Mouse (Mus musculus) limb, embryonic 14.5 days (tissue): ENCODE measurements around the gene Unc50. TPM values are rescaled to one million over a fixed set of nuclear protein-coding genes. Genes with fewer than 3 reads are reported as not detected.

Source experiments
- ATAC-seq: fragments of 200-750 bp; cut with Nextera tagmentation; 2 replicates; pipeline ENCODE4 v1.8.0; 2017; ENCODE audit warnings: low read depth, moderate number of reproducible peaks, moderate TSS enrichment; ENCODE audit not compliant: low FRiP score
- DNase-seq: peaks from one replicate; pipeline ENCODE4 v3.0.0-alpha.2; 2015; ENCODE audit warnings: low spot score
- H3K27ac ChIP-seq: fragments of 300-500 bp; sonication (generic); replicated peaks from 2 replicates; pipeline ENCODE4 v1.5.1; 2014; ENCODE audit warnings: low read depth, mild to moderate bottlenecking, low read length, moderate library complexity, mixed read lengths
- H3K27me3 ChIP-seq: fragments of 300-500 bp; sonication (generic); 2 replicates; pipeline ENCODE4 v1.6.1; 2014; ENCODE audit warnings: low read length, mixed read lengths; ENCODE audit not compliant: control insufficient read depth, insufficient read depth
- H3K36me3 ChIP-seq: fragments of 300-500 bp; sonication (generic); 2 replicates; pipeline ENCODE4 v1.6.1; 2014; ENCODE audit warnings: mild to moderate bottlenecking, low read length, moderate library complexity, mixed read lengths; ENCODE audit not compliant: control insufficient read depth, insufficient read depth
- H3K4me1 ChIP-seq: fragments of 300-500 bp; sonication (generic); 2 replicates; pipeline ENCODE4 v1.6.1; 2014; ENCODE audit warnings: antibody characterized with exemption, low read length, mixed read lengths; ENCODE audit not compliant: control insufficient read depth, insufficient read depth
- H3K4me2 ChIP-seq: fragments of 300-500 bp; sonication (generic); replicated peaks from 2 replicates; pipeline ENCODE4 v1.6.1; 2014; ENCODE audit warnings: low read depth, mild to moderate bottlenecking, low read length, moderate library complexity; ENCODE audit not compliant: severe bottlenecking
- H3K4me3 ChIP-seq: fragments of 300-500 bp; sonication (generic); replicated peaks from 2 replicates; pipeline ENCODE4 v1.5.1; 2014; ENCODE audit warnings: low read length
- H3K9ac ChIP-seq: fragments of 300-500 bp; sonication (generic); 2 replicates; pipeline ENCODE4 v1.6.1; 2014; ENCODE audit warnings: mild to moderate bottlenecking, low read depth, low read length, moderate library complexity; ENCODE audit not compliant: severe bottlenecking
- H3K9me3 ChIP-seq: fragments of 300-500 bp; sonication (generic); 2 replicates; pipeline ENCODE4 v1.6.1; 2016; ENCODE audit warnings: low read length; ENCODE audit not compliant: control insufficient read depth
- POLR2A ChIP-seq: fragments of 200-500 bp; IDR thresholded peaks from 2 replicates; pipeline ENCODE4 v1.8.0; 2012; ENCODE audit warnings: inconsistent platforms, mild to moderate bottlenecking, moderate library complexity, borderline replicate concordance; ENCODE audit not compliant: insufficient read depth, insufficient read length; ENCODE audit errors: extremely low read depth
- WGBS: fragments of 180-500 bp; shearing (Covaris S2); extraction: QIAGEN DNeasy Blood & Tissue Kit; methylation state at CpG from one replicate; pipeline ENCODE4 v1.1.7; 2014; 5-methylcytosine and 5-hydroxymethylcytosine counted together
- polyA plus RNA-seq, 2 experiments: library from polyadenylated mRNA; depleted of rRNA in 1 of 2; stranded (reverse) in 1 of 2; unstranded in 1 of 2; fragments of >200 nt; fragmentation: Nextera tagmentation in 1 of 2; extraction: Ambion mirVana in 1 of 2; gene quantifications; 2 replicates each; pipeline versions ENCODE4 v1.2.1 to v1.2.3; 2012 to 2014

The Unc50 gene
- polyA plus RNA-seq, 2 experiments: 117 to 145 TPM

DNA sequence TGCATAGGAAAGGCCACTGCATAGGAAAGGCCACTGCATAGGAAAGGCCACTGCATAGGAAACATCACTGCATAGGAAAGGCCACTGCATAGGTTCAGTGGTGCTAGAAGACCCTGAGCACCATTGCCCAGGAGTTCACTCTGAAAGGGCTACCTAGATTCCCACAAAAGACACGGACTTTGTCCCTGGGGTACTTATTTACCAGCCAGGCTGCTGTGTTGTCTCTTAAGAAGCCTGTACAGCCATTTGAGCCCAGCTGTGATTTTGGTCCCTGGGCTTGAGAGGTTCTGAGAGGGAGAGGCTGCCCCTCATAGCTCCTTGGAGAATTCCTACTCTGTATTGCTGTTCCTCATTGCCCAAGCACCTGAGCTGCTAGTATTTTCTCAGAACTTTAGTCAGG, 33.5 kb upstream of the Unc50 start:
- Histone ChIP-seq H3K27me3 (no peaks in the 10 kb centered on the region), H3K9me3 (no peaks in the 10 kb centered on the region), H3K4me2 (no peak overlapping the region), H3K4me1 (no peaks in the 10 kb centered on the region), H3K4me3 (no peak overlapping the region), H3K9ac (no peak overlapping the region), H3K27ac (no peak overlapping the region), H3K36me3 (peaks cover 33% of the 10 kb centered on the region)
- DNase-seq: no peak
- WGBS: 47% methylated on average over 1 of the region's 1 CpGs
- no peak for TF ChIP-seq POLR2A
- ATAC-seq: no peak

DNA sequence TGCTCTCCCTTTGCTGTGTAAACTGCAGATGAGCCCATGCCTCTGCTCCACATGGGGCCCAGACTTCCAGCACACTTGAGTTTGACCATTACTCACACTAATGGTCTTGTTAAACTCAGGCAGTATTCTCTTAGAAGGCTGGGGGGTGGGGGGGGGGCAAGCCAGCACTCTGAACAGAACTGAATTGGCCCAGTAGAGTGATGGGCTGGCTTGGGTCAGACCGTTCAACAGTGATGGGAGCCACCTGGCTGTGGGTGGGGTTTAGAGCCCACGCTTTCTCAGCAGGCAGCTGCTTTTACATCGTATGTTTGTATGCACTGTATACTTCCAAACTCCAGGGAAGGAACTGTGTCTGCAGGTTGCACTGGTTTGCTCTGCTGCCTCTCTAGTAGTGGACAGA, 31.0 kb upstream of the Unc50 start:
- no peak for ATAC-seq
- 27% methylated on average over 3 of the region's 3 CpGs for WGBS

DNA sequence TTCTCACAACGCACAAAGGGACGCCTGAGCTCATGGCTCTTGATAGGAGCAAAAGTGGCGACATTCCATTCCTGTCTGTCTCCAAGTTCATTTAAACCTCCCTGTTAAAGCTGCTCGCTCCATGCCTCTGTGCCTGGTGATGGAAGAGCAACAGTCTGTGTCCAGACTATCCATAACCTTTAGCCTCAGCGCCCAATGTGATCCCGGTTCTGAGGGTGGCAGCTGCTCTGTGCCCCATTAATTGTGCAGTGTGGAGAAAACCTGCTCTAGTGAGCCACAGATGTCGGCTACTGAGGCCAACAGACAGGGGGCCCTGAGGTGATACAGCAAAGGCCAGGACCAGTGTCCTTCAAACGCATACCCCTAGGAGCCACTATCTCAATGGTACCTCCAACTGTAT, 30.2 kb upstream of the Unc50 start:
- Histone ChIP-seq H3K36me3 (peaks cover 27% of the 10 kb centered on the region), H3K9me3 (no peaks in the 10 kb centered on the region), H3K27me3 (no peaks in the 10 kb centered on the region), H3K9ac (no peak overlapping the region), H3K4me3 (no peak overlapping the region), H3K4me1 (no peaks in the 10 kb centered on the region), H3K4me2 (no peak overlapping the region), H3K27ac (no peak overlapping the region)
- ATAC-seq (no peak), DNase-seq (no peak)
- WGBS: 68% methylated on average over 8 of the region's 8 CpGs
- TF ChIP-seq POLR2A: no peak

More for the DNA sequence above, 31.0 kb upstream of the Unc50 start:
- Histone ChIP-seq H3K27ac (no peak overlapping the region), H3K9me3 (no peaks in the 10 kb centered on the region), H3K27me3 (no peaks in the 10 kb centered on the region), H3K4me1 (no peaks in the 10 kb centered on the region), H3K4me3 (no peak overlapping the region), H3K4me2 (no peak overlapping the region), H3K36me3 (peaks cover 31% of the 10 kb centered on the region), H3K9ac (no peak overlapping the region)
- TF ChIP-seq POLR2A: no peak
- DNase-seq: no peak

DNA sequence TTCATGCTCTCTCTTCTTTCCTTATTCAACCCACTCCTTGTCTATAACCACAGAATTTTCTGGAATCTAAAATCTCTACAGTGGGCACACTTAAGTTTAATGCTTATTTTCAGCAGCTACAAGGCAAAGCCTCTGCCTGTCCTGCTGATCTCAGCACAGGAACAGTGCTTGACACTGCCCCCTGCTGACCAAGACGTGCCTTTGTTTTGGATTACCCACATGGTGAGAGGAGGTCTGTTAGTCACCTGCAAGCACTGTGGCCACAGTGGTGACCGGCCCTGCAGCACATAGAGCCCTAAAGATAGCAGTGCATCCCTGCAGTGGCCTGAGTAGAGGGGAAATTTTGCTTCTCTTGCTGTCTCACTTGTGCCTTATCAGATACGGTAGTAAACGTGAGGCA, 28.3 kb upstream of the Unc50 start:
- Histone ChIP-seq H3K9me3 (no peaks in the 10 kb centered on the region), H3K27me3 (no peaks in the 10 kb centered on the region), H3K27ac (no peak overlapping the region), H3K9ac (no peak overlapping the region), H3K4me3 (no peak overlapping the region), H3K36me3 (peaks cover 22% of the 10 kb centered on the region), H3K4me2 (no peak overlapping the region), H3K4me1 (no peaks in the 10 kb centered on the region)
- no peak for TF ChIP-seq POLR2A
- WGBS: 57% methylated on average over 4 of the region's 4 CpGs
- DNase-seq: peak; percentile 29
- ATAC-seq: no peak

- WGBS: 78% methylated on average over 2 of the region's 2 CpGs
Measured at GRCm38 (mm10) chr1:37405137-37405536, 24.8 kb upstream of the Unc50 start.

DNA sequence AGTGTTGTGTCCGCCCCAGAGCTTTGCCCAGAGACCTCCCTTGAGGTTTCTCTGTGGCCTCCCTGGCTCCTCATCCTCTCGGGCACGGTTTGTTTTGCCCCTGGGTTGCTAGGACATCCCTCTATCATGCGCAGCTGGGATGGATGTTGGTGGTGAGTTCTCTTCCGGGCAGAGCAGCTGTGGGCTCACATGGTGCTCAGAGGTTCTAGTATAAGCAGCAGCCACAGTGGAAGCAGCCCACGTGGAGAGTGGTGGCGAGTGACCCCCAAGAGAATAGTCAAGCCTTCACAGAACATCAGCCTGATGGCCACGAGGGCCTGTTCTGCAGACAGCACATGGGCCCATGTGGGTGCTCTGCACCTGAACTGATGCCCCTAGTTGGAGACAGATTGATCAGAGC, 22.7 kb upstream of the Unc50 start:
- H3K4me1 ChIP-seq: no peaks in the 10 kb centered on the region; the same call in 1 of the 2 replicates
- WGBS: 77% methylated on average over 8 of the region's 8 CpGs

More at GRCm38 (mm10) chr1:37405137-37405536, 24.8 kb upstream of the Unc50 start:
- H3K4me3 ChIP-seq: no peak overlapping the region
- no peaks in the 10 kb centered on the region for H3K27me3 ChIP-seq
- no peak overlapping the region for H3K9ac ChIP-seq
- no peaks in the 10 kb centered on the region; the same call in 1 of the 2 replicates for H3K4me1 ChIP-seq
- ATAC-seq: no peak
- DNase-seq: no peak
- peaks cover 8% of the 10 kb centered on the region; the same call in 1 of the 2 replicates for H3K36me3 ChIP-seq
- H3K9me3 ChIP-seq: no peaks in the 10 kb centered on the region
- no peak for TF ChIP-seq POLR2A
- no peak overlapping the region for H3K4me2 ChIP-seq
- no peak overlapping the region for H3K27ac ChIP-seq

More for the DNA sequence above, 22.7 kb upstream of the Unc50 start:
- no peaks in the 10 kb centered on the region for H3K27me3 ChIP-seq
- H3K4me3 ChIP-seq: no peak overlapping the region
- H3K36me3 ChIP-seq: 0 out of 2 replicates have a peak, but pooled peaks cover 2% of the 10 kb centered on the region
- H3K9me3 ChIP-seq: no peaks in the 10 kb centered on the region
- DNase-seq (no peak), ATAC-seq (no peak)
- H3K9ac ChIP-seq: no peak overlapping the region
- H3K4me2 ChIP-seq: no peak overlapping the region
- H3K27ac ChIP-seq: no peak overlapping the region
- TF ChIP-seq POLR2A: no peak
